Mouse (Mus musculus): ENCODE data around the gene Csk. TPM values are rescaled to one million over a fixed set of nuclear protein-coding genes. Genes with fewer than 3 reads are reported as not detected.
A peak's percentile ranks its signal among the peaks of the same experiment; 100 is the strongest.

Csk gene
- total and polyA plus RNA-seq, 3 experiments: 213 to 338 TPM; not detected in 1

DNA sequence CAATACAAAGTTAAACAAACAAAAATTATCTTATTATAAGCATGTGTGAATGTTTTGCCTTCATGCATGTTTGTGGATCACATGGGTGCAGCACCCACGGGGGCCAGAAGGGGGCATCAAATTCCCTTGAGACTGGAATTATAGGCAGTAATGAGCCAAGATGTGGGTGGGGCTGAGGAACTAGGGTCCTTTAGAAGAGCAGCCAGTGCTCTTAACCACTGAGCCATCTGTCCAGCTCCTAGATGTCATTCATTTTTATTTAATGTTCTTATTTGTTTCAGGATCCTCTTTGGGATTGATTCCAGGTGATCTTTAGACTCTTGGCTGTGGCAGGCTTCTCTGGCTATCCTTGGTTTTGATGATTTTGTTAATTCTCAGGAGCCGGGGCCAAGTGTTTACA lies 34.7 kb upstream of the Csk start (continued):
- TF ChIP-seq MYC (IDR thresholded peaks at IDR 0.05; ENCODE audit: low read depth, low read length) (no peak), MYB (IDR thresholded peaks at IDR 0.05; ENCODE audit: low read depth, low read length) (no peak), ZNF384 (IDR thresholded peaks at IDR 0.05; ENCODE audit: low read depth, low read length) (no peak), ZMIZ1 (IDR thresholded peaks at IDR 0.05; ENCODE audit: low read depth, low read length) (no peak), POLR2AphosphoS5 (IDR thresholded peaks at IDR 0.05; ENCODE audit: borderline replicate concordance, low read depth, low read length) (no peak), ZC3H11A (IDR thresholded peaks at IDR 0.05; ENCODE audit: low read depth, low read length) (peak; percentile 47)

DNA sequence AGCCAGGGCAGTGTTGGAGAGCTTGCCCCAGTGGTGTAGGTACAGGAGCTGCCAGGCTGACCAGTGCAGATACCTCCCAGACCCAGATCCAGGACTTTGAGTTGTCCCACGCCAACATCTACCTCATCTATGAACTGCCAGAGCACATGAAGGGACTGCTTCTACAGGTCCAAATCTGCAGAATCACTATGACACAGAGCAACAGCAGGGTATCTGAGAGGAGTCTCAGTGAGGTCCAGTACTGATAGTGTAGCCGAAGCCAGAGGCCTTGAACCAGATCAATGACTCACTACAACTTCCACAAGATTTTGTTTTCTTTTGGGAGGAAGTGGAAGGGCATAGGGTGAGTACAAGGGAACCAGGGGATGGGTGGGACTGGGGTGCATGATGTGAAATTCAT lies 34.3 kb upstream of the Csk start, which contains the start of gene Cyp1a1:
Cyp1a1 (plus strand) TSS at position 178 of the 400 bp plus-strand sequence.
- DNase-seq (ENCODE audit: low read depth, low spot score): no peak
- Histone ChIP-seq H3K9ac (ENCODE audit: control insufficient read depth, low read depth, low read length, poor library complexity, severe bottlenecking) (no peak within 1 kb of the TSS), H3K4me1 (ENCODE audit: control insufficient read depth in 1 of 2, insufficient read depth in 2 of 2, low read length in 2 of 2) (no peaks in the 10 kb centered on the region), H3K79me2 (ENCODE audit: control insufficient read depth, insufficient read depth, low read length, poor library complexity) (no peaks in the 10 kb centered on the region), H3K27ac (ENCODE audit: control insufficient read depth, low read depth, low read length) (no peak within 1 kb of the TSS), H3K9me3 (replicated peaks; ENCODE audit: insufficient read depth, low read length) (no peaks in the 10 kb centered on the region), H3K36me3 (ENCODE audit: control insufficient read depth in 1 of 2, insufficient read depth in 2 of 2, low read length in 2 of 2) (no peaks in the 10 kb centered on the region), H3K4me3 (ENCODE audit: control insufficient read depth in 1 of 2, insufficient read depth in 1 of 2, low read depth in 2 of 2, low read length in 2 of 2) (no peak within 1 kb of the TSS), H3K27me3 (ENCODE audit: control insufficient read depth in 1 of 2, insufficient read depth in 2 of 2, low read length in 2 of 2) (peaks cover 6 to 7% of the 10 kb centered on the region in 2 experiments)
- no peak for TF ChIP-seq USF1 (IDR thresholded peaks at IDR 0.05; ENCODE audit: low read depth, low read length)
- no peak for TF ChIP-seq ZMIZ1 (IDR thresholded peaks at IDR 0.05; ENCODE audit: low read depth, low read length)
- no peak for TF ChIP-seq JUND (IDR thresholded peaks at IDR 0.05; ENCODE audit: low read depth, low read length)
- TF ChIP-seq ETS1 (IDR thresholded peaks at IDR 0.05; ENCODE audit: low read depth, low read length): no peak
- TF ChIP-seq RAD21 (IDR thresholded peaks at IDR 0.05; ENCODE audit: low read depth, low read length): no peak
- no peak for TF ChIP-seq ELF1 (IDR thresholded peaks at IDR 0.05; ENCODE audit: low read depth, low read length)
- no peak for TF ChIP-seq RCOR1 (IDR thresholded peaks at IDR 0.05; ENCODE audit: low read depth, low read length)
- no peak for TF ChIP-seq MAX (IDR thresholded peaks at IDR 0.05; ENCODE audit: low read length)

DNA sequence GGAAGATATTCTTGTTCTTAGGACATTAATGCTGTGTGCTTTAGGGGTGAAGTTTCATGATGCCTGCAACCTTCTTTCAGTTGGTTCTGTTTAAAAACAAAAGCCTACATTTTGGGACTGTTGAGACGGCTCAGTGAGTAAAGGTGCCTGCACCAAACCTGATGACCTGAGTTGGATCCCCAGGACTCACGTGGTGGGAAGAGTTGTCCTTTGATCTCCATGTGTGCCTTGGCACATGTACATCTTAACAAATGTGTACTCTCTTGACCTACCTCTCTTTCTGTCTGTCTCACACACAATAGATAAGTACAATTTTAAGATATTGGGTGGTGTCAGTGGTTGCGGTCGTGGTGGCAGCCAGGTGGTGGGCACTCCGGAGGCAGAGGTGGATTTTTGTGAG lies 32.6 kb upstream of the Csk start:
- TF ChIP-seq POLR2AphosphoS5 (IDR thresholded peaks at IDR 0.05; ENCODE audit: borderline replicate concordance, low read depth, low read length) (no peak), CTCF (IDR thresholded peaks at IDR 0.05 in 2 of 3, conservative IDR thresholded peaks at IDR 0.05 in 1 of 3; ENCODE audit: control insufficient read depth in 1 of 3, insufficient read depth in 1 of 3, low read depth in 2 of 3, low read length in 3 of 3, poor library complexity in 1 of 3, severe bottlenecking in 1 of 3) (no peak), ZC3H11A (IDR thresholded peaks at IDR 0.05; ENCODE audit: low read depth, low read length) (no peak), E2F4 (IDR thresholded peaks at IDR 0.05; ENCODE audit: borderline replicate concordance, low read depth, low read length) (no peak), RAD21 (IDR thresholded peaks at IDR 0.05; ENCODE audit: low read depth, low read length) (no peak), GATA1 (IDR thresholded peaks at IDR 0.05; ENCODE audit: low read depth, low read length) (no peak), ZMIZ1 (IDR thresholded peaks at IDR 0.05; ENCODE audit: low read depth, low read length) (no peak), RCOR1 (IDR thresholded peaks at IDR 0.05; ENCODE audit: low read depth, low read length) (no peak), CHD1 (IDR thresholded peaks at IDR 0.05; ENCODE audit: low read depth, low read length) (no peak), TAL1 (IDR thresholded peaks at IDR 0.05; ENCODE audit: low read length) (no peak), POLR2A (IDR thresholded peaks at IDR 0.05; ENCODE audit: control insufficient read depth in 1 of 2, insufficient read depth in 1 of 2, low read depth in 1 of 2, low read length in 2 of 2, poor library complexity in 1 of 2) (no peak), ETS1 (IDR thresholded peaks at IDR 0.05; ENCODE audit: low read depth, low read length) (no peak), USF2 (IDR thresholded peaks at IDR 0.05; ENCODE audit: borderline replicate concordance in 1 of 2, insufficient read depth in 1 of 2, low read depth in 1 of 2, low read length in 2 of 2) (no peak), SIN3A (IDR thresholded peaks at IDR 0.05; ENCODE audit: low read length) (no peak)
- Histone ChIP-seq H3K4me3 (ENCODE audit: control insufficient read depth in 1 of 2, insufficient read depth in 1 of 2, low read depth in 2 of 2, low read length in 2 of 2) (no peak overlapping the region), H3K4me1 (ENCODE audit: control insufficient read depth in 1 of 2, insufficient read depth in 2 of 2, low read length in 2 of 2) (no peaks in the 10 kb centered on the region), H3K36me3 (ENCODE audit: control insufficient read depth in 1 of 2, insufficient read depth in 2 of 2, low read length in 2 of 2) (no peaks in the 10 kb centered on the region), H3K27me3 (ENCODE audit: control insufficient read depth in 1 of 2, insufficient read depth in 2 of 2, low read length in 2 of 2) (peaks cover 6 to 14% of the 10 kb centered on the region in 2 experiments), H3K9me3 (replicated peaks; ENCODE audit: insufficient read depth, low read length) (no peaks in the 10 kb centered on the region), H3K79me2 (ENCODE audit: control insufficient read depth, insufficient read depth, low read length, poor library complexity) (no peaks in the 10 kb centered on the region), H3K9ac (ENCODE audit: control insufficient read depth, low read depth, low read length, poor library complexity, severe bottlenecking) (no peak overlapping the region), H3K27ac (ENCODE audit: control insufficient read depth, low read depth, low read length) (no peak overlapping the region)
- DNase-seq (ENCODE audit: low read depth, low spot score): no peak

Data from MEL (cell line).